Mouse (Mus musculus) gonadal fat pad, adult 2 months (tissue): Measurements from ENCODE around the gene Fancd2. TPM values are rescaled to one million over a fixed set of nuclear protein-coding genes. Genes with fewer than 3 reads are reported as not detected.

Experiments used
- DNase-seq: peaks from one replicate; pipeline ENCODE4 v3.0.0-alpha.2; 2012; ENCODE audit warnings: low read depth
- polyA plus RNA-seq: library from polyadenylated mRNA; depleted of rRNA; stranded (reverse); fragments of >200 nt; gene quantifications from 2 replicates; pipeline ENCODE4 v1.2.3, GENCODE M21; 2012; rRNA removed

Fancd2 gene
- polyA plus RNA-seq, 1 experiment, result 1.2 TPM

- no peak for DNase-seq
Measured at GRCm38 (mm10) chr6:113609293-113609692, 77.8 kb downstream of the Fancd2 start.

GRCm38 (mm10) chr6:113612258-113612969, 80.9 kb downstream of the Fancd2 start:
- DNase-seq, result no peak

- no peak for DNase-seq
Measured at GRCm38 (mm10) chr6:113614152-113614551, 82.7 kb downstream of the Fancd2 start.

- no peak for DNase-seq
Measured at GRCm38 (mm10) chr6:113614997-113615396, 83.5 kb downstream of the Fancd2 start.

- DNase-seq, result no peak
Measured at GRCm38 (mm10) chr6:113615489-113615888, 84.0 kb downstream of the Fancd2 start.

- no peak for DNase-seq
Measured at GRCm38 (mm10) chr6:113623386-113623785, 91.9 kb downstream of the Fancd2 start.

- DNase-seq, result no peak
Measured at GRCm38 (mm10) chr6:113623941-113624751, 92.7 kb downstream of the Fancd2 start, which contains the start of gene Vhl. Gene Vhl (plus strand): TSS chr6:113623959.

- DNase-seq, result no peak
Measured at GRCm38 (mm10) chr6:113624989-113625770, 93.7 kb downstream of the Fancd2 start.

GRCm38 (mm10) chr6:113630322-113630721, 98.8 kb downstream of the Fancd2 start:
- no peak for DNase-seq

GRCm38 (mm10) chr6:113632863-113633262, 101.4 kb downstream of the Fancd2 start:
- no peak for DNase-seq

GRCm38 (mm10) chr6:113638302-113639040, 107.0 kb downstream of the Fancd2 start, which contains the start of gene Irak2:
Gene Irak2 (plus strand): TSS chr6:113638467.
- DNase-seq, result no peak

GRCm38 (mm10) chr6:113639201-113639600, 107.7 kb downstream of the Fancd2 start:
- no peak for DNase-seq

GRCm38 (mm10) chr6:113642605-113643004, 111.1 kb downstream of the Fancd2 start:
- DNase-seq, result no peak

GRCm38 (mm10) chr6:113643021-113643420, 111.5 kb downstream of the Fancd2 start:
- DNase-seq, result no peak

- DNase-seq, result no peak
Measured at GRCm38 (mm10) chr6:113643967-113644366, 112.5 kb downstream of the Fancd2 start.

GRCm38 (mm10) chr6:113644808-113645207, 113.3 kb downstream of the Fancd2 start:
- no peak for DNase-seq

Other genes with a start within 250 kb of the Fancd2 start
- not detected in 2 replicates for gene Cpne9, start 249.4 kb upstream of the Fancd2 start, polyA plus RNA-seq
- 21.7 and 23.2 TPM in 2 replicates for gene Brpf1, start 224.5 kb upstream of the Fancd2 start, polyA plus RNA-seq
- gene Ogg1, start 204.7 kb upstream of the Fancd2 start, polyA plus RNA-seq, result 20.4 and 30.5 TPM in 2 replicates
- gene Camk1, start 187.7 kb upstream of the Fancd2 start, polyA plus RNA-seq, result 64.1 and 80.0 TPM in 2 replicates
- 25.7 and 29.9 TPM in 2 replicates for gene Tada3, start 153.8 kb upstream of the Fancd2 start, polyA plus RNA-seq
- gene Arpc4, start 153.6 kb upstream of the Fancd2 start, polyA plus RNA-seq, result 67.1 and 83.2 TPM in 2 replicates
- 11.0 and 11.8 TPM in 2 replicates for gene Ttll3, start 142.4 kb upstream of the Fancd2 start, polyA plus RNA-seq
- gene Rpusd3, start 112.3 kb upstream of the Fancd2 start, polyA plus RNA-seq, result 81.4 and 99.3 TPM in 2 replicates
- gene Cidec, start 95.9 kb upstream of the Fancd2 start, polyA plus RNA-seq, result 1,279 and 2,693 TPM in 2 replicates
- 85.6 and 92.9 TPM in 2 replicates for gene Jagn1, start 89.1 kb upstream of the Fancd2 start, polyA plus RNA-seq
- 18.2 and 18.9 TPM in 2 replicates for gene Il17re, start 73.2 kb upstream of the Fancd2 start, polyA plus RNA-seq
- gene Il17rc, start 60.3 kb upstream of the Fancd2 start, polyA plus RNA-seq, result 43.9 and 50.2 TPM in 2 replicates
- 34.7 and 37.4 TPM in 2 replicates for gene Creld1, start 48.4 kb upstream of the Fancd2 start, polyA plus RNA-seq
- 0.09 TPM in 1 of 2 replicates, not detected in the other for gene Prrt3, start 29.8 kb upstream of the Fancd2 start, polyA plus RNA-seq
- gene Emc3, start within 50 bp of the Fancd2 start, polyA plus RNA-seq, result 61.9 and 71.6 TPM in 2 replicates
- gene Fancd2os, start 69.0 kb downstream of the Fancd2 start, polyA plus RNA-seq, result 0.18 TPM in 1 of 2 replicates, not detected in the other
- 170 and 190 TPM in 2 replicates for gene Brk1, start 73.1 kb downstream of the Fancd2 start, polyA plus RNA-seq
- 25.7 and 41.1 TPM in 2 replicates for gene Vhl, start 92.3 kb downstream of the Fancd2 start, polyA plus RNA-seq
- 44.2 and 49.0 TPM in 2 replicates for gene Irak2, start 106.8 kb downstream of the Fancd2 start, polyA plus RNA-seq
- gene Tatdn2, start 165.4 kb downstream of the Fancd2 start, polyA plus RNA-seq, result 29.3 and 34.7 TPM in 2 replicates
- not detected in 2 replicates for gene Ghrl, start 188.2 kb downstream of the Fancd2 start, polyA plus RNA-seq
- 168 and 231 TPM in 2 replicates for gene Sec13, start 209.1 kb downstream of the Fancd2 start, polyA plus RNA-seq